Mouse (Mus musculus) kidney, postnatal 25 days (tissue): ENCODE results near the gene Nol12.
A peak's percentile ranks its signal among the peaks of the same experiment; 100 is the strongest.

ENCODE experiments used
- DNase-seq, 2 experiments: peaks; one replicate each; pipeline ENCODE4 v3.0.0; 2021; ENCODE audit warnings: mixed read lengths in 2 of 2

The Nol12 gene

DNA sequence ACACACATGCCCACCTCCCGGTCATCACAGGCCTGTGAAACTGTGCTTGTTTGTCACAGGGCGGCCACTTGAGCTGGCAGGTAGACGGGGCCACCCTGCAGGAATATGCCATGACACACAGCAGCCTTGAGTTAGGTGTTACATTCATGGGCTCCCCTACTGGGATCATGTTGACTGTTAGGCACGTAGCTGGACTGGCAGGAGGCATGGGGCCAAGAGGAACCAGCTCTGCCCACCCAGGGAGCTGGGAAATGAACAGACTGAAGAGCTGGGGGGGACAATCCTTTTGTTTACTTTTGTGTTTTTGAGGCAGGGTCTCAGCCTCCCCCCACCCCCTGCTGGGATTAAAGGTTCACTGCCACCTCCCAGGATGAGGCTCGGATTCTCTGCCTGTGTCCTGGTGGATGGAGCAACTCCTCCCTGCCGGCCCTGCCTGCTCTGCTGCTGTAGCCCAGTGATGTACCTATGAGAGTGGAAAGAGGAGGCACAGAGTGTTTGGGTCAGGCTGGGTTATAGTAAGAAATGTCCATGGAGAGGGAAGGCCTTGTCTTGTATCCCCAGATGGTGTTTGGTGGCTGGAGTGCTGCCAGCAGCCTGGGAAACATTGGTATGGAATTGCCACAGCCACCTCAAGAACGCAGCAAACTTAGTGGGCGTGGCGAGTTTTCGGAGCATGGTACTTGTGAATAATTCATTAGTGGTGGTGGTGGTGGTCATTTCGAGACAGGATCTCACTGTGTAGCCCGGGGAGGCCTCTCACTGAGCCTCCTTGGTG is 18.5 kb upstream of the Nol12 start:
- DNase-seq, result peak in 1 of 2 experiments; percentile 42

GRCm38 (mm10) chr15:78918126-78918525 is 16.6 kb upstream of the Nol12 start:
- peak in 1 of 2 experiments; percentile 40 for DNase-seq

GRCm38 (mm10) chr15:78919914-78920313 is 14.8 kb upstream of the Nol12 start:
- no peak for DNase-seq

- DNase-seq, result no peak
Measured at GRCm38 (mm10) chr15:78922700-78923099, 12.0 kb upstream of the Nol12 start.

DNA sequence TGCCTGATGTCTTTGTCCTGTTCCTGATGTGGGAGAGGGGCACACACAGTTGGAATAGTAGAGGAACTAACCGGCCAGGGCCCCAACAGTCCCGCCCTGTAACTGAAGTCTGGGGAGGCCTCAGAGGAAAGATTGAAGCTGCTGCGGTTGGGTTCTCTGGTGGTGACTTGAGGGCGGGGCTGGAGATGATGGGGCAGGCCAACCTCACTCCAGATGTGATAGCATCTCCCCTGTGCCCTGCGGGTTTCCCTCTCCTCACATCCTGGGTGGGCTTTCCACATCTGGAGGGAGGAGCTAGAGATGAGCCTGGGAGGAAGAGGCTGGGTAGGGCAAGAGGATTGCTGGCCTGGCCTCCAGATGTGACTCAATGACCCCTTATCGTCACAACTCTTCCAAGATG is 11.1 kb upstream of the Nol12 start:
- DNase-seq, result no peak

GRCm38 (mm10) chr15:78925129-78925528 is 9.6 kb upstream of the Nol12 start:
- DNase-seq, result peak; percentile 67 to 72

DNA sequence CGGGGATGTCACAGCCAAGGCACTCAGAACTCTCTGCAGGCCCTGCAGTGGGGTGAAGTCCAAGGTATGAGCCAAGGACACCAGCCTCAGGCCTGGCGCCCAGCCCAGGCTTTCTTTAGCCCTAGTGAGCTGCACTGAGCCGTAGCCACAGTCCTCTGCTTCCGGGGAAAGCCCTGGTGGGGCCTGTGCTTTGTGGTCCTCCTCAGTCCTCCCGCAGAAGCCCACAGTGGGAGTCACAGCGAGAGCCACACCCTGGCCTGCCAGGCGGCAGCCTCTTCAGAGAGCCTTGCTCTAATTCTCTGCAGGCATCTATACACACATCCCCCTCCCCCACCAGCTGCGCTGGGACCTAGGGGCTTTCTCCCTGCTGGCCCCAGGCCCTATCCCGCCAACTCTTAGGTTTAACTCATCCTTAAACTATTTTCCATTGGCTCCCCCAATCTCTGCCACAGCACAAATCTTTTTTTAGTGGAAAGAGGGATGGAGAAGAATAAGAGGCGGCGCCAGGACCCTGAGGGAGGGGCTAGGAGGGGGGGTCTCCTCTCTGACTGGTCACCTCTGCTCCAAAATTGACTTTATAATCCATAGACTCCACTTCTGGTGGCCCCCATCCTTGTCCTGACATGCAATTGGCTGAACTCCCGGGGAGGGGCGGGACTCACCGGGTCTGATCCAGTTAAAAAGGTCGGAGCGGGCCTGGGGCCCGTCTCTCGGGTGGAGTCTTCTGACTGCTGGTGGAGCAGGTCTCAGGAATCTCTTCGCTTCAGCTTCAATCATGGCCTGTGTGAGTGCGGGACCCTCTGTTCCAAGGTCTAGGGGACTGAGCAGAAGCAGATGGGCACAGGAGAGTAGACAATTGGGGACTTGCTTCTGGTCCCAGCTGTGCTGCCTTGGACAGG is 8.5 kb upstream of the Nol12 start, which contains the start of gene Lgals1:
Gene Lgals1 (plus strand): TSS at position 705 of the 899 bp plus-strand sequence.
- peak; percentile 94 to 97 for DNase-seq

- peak; percentile 47 to 72 for DNase-seq
Measured at GRCm38 (mm10) chr15:78927021-78927787, 7.5 kb upstream of the Nol12 start.

- DNase-seq, result peak; percentile 72 to 89
Measured at GRCm38 (mm10) chr15:78927788-78928457, 6.8 kb upstream of the Nol12 start.

- DNase-seq, result no peak
Measured at GRCm38 (mm10) chr15:78928539-78928938, 6.2 kb upstream of the Nol12 start.

DNA sequence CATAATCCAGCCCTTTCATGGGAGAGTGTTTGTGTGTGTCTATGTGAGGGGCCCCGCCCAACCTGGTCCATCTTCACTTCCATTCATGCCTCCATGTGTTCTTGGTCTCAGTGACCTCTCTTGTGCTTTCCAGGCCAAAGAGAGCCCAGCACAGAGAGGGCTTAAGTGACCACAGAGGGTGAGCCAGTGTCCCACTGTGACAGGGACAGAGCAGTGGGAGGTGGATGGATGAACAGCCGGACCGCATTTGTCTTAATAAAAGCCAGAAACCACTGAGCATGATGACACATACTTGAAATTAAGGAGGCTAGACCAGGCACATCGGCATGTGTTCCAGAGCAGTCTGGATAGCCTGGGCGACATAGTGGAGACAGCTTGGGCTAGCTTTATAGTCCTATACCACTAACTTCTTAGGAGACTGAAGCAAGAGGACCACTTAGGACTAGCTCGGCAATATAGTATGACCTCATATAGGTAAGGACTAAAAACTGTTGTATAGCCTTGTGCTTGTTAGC is 4.5 kb upstream of the Nol12 start:
- DNase-seq, result no peak

DNA sequence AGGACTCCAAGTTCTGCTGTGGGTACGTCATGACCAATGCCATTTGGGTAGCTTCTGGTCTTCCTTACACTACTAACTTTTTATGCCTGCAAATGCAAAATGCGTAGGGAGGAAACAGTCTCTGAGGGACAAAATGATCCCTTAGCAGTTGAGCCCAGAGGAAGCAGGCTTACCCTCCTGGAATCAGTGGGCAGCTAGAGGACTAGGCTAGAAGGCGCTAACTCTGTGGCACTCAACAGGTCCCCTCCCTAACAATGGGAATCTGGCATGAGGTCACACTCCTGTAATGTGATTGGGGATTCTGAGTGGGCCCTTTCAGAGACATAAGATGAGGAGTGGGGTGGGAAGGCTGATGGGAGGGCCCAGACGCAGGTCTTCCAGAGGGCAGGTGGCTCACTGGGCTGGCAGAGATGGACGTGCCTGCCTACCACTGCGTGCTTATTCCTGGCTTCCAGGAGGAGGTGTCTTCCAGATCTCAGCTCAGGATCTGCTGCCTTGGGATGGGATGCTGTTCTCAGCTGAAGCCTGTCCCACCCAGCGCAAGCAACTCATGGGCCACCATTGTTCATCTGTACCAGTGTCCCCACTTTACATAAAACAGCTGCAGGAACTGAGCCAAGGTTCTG is 3.8 kb upstream of the Nol12 start:
- no peak for DNase-seq

DNA sequence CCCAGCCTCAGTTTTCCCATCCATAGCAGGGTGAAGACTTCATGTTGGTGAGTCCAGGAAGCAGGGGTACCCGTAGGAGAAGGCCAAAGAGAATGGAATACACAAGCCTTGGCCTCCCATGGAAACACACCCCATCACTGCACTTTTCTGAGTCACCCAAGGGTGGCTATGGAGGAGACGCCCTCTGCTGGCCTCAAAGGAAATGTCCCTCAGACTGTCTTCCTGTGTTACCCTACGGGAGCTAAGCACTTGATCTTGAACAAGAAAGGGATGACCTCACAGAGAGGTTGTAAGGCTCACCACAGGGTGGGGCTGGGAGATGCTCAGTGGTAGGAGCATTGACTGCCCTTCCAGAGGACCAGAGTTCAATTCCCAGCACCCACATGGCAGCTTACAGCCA is 3.2 kb upstream of the Nol12 start:
- DNase-seq, result peak; percentile 66

- no peak for DNase-seq
Measured at GRCm38 (mm10) chr15:78936403-78936802, 1.7 kb downstream of the Nol12 start.

DNA sequence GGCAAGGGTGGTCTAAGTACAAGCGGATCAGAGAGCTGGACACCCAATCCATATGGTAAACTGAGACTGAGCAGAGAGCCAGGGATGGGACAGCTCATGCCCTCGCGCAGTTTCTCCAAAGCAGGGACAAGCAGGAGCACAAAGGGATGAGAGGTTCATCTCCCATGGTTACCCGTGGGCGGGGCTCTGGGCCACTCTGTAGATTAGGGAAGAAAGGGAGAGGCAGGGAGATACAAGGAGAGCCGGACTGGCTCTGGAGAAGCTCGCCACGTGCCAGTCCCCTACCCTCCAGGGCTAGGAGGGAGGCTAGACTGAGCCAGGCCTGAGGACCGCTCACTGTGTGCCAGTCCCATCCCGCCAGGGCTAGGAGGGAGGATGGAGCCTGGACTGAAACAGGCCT is 2.6 kb downstream of the Nol12 start:
- DNase-seq, result no peak

DNA sequence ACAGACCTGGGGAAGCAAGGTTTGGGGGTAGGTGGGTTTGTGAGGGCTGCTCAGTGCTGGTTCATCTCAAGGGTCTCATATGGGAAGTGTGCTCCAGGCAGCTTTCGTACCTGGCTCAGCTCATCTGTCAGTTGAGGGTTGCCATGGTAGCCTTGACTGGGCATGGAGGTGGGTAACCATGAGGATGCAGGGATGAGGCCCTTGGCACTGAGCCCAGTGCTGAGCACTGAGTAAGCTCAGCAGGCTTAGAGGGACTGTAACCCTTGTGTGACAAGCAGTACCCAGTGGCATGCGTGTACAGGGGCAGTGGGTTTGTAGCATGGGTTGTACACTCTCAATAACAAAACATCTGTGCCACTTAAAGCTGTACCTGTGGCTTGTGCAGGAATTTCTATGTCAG is 3.2 kb downstream of the Nol12 start:
- no peak for DNase-seq

GRCm38 (mm10) chr15:78940325-78940724 is 5.6 kb downstream of the Nol12 start:
- no peak for DNase-seq

- peak; percentile 84 to 87 for DNase-seq
Measured at GRCm38 (mm10) chr15:78942663-78943062, 7.9 kb downstream of the Nol12 start.

DNA sequence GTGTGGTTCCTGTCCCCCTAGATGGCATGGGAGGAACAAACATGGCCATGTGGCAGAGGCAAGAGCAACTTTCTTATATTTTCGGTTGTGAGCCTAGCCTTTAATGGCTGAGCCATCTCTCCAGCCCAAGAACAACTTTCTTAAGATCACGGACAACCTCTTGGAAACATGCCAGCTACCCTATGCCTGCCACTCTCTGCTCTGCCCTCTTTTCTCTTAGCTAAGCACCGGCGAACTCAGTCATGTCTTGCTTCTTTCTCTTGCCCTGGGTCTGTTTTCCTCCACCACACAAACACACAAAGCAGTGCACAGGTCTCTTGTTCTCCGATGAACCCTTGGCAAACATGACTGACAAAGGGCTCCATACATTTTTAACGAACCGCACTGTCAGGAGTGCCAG is 11.5 kb downstream of the Nol12 start:
- no peak for DNase-seq

GRCm38 (mm10) chr15:78947657-78948056 is 12.9 kb downstream of the Nol12 start, which contains the start of gene Triobp:
Gene Triobp (plus strand): TSS chr15:78947724.
- peak; percentile 91 to 95 for DNase-seq

DNA sequence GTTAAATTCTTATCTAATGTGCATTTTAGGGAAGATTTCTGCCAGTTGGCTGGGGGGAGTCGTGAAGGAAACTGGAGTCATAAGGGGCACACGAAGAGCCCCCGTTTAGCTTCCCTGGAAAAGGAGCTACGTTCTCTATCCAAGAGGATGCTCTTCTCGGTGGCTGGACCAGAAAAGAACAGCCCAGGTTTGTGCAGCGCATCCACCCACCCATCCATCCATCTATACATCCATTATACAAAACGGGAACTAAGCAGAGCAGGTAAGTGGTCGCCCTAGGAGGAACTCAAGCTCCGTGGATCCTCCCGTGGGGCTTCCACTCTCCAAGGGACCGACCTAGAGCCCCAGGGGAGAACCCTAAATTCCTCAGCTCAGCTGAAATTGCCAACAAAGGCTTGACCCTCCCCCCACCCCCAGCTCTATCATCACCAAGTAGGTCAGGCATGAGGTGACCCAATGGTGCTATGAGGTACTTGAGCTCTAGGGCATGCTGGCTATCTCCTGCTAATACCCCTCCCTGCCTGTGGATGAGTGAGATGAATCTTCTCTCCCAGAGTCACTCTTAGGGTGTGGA is 13.5 kb downstream of the Nol12 start:
- no peak for DNase-seq
